Mouse (Mus musculus): ENCODE data around the gene Gm15517. TPM values are rescaled to one million over a fixed set of nuclear protein-coding genes. Genes with fewer than 3 reads are reported as not detected.

Gm15517 gene
- polyA plus RNA-seq, 1 experiment from 2014 or later = not detected

DNA sequence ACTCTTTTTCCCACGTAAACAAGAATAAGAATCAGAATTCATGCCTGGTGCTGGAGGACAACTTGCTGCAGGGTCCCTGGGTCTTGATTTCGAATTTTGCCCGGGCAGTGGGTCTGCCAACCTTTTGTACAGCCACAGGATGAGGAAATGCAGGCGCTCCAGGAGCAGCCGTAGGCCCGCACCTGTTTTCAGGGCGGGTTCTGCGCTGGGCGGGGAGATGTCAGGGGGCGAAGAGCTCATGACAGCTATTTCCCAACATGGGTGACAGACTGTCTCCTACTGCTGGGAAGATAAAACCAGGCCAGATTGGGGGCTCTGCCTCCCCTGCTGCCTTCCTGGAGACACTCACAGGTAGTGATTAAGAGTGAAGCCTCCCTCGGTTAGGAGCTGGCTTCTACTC, 12.8 kb downstream of the Gm15517 start:
- DNase-seq (ENCODE audit: low spot score) = no peak
- Histone ChIP-seq H3K27me3 (replicated peaks; ENCODE audit: control insufficient read depth, insufficient read depth, low read length) (no peaks in the 10 kb centered on the region; the same call in 1 of the 2 replicates), H3K9ac (ENCODE audit: low read length) (no peak overlapping the region), H3K36me3 (ENCODE audit: control insufficient read depth, insufficient read depth, low read length) (no peaks in the 10 kb centered on the region), H3K9me3 (ENCODE audit: control insufficient read depth, low read length) (no peaks in the 10 kb centered on the region), H3K4me1 (replicated peaks; ENCODE audit: control insufficient read depth, insufficient read depth, low read length) (no peaks in the 10 kb centered on the region), H3K4me3 (ENCODE audit: low read depth, low read length) (no peak overlapping the region), H3K27ac (ENCODE audit: low read depth) (no peak overlapping the region), H3K4me2 (ENCODE audit: low read length) (no peak overlapping the region)
- ATAC-seq (replicated peaks; ENCODE audit: low FRiP score, low TSS enrichment, low read depth) = no peak
- 26% methylated on average over 11 of the region's 11 CpGs for WGBS

DNA sequence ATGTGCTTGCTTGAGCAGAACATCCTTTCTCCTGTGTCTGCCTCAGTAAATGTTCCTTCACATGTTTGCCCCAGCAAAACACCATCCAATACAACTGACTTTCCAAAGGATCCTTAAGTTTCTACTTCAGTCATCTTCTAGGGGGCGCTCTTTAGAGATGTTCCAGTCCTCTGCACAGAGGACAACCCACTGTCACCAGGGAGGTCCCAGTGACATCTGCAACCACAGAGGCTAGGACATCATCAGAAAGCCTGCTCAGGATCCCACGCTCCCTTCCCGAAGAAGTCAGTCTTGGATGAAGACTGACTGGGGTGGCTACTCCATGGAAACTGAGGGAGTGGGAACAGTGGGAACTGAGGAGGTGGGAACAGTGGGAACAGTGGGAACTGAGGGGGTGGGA, 14.3 kb downstream of the Gm15517 start:
- Histone ChIP-seq H3K36me3 (ENCODE audit: control insufficient read depth, insufficient read depth, low read length) (no peaks in the 10 kb centered on the region), H3K4me3 (ENCODE audit: low read depth, low read length) (no peak overlapping the region), H3K4me2 (ENCODE audit: low read length) (no peak overlapping the region), H3K4me1 (replicated peaks; ENCODE audit: control insufficient read depth, insufficient read depth, low read length) (no peaks in the 10 kb centered on the region), H3K27me3 (replicated peaks; ENCODE audit: control insufficient read depth, insufficient read depth, low read length) (no peaks in the 10 kb centered on the region; the same call in 1 of the 2 replicates), H3K27ac (ENCODE audit: low read depth) (no peak overlapping the region), H3K9ac (ENCODE audit: low read length) (no peak overlapping the region), H3K9me3 (ENCODE audit: control insufficient read depth, low read length) (no peaks in the 10 kb centered on the region)
- 75% methylated on average over 3 of the region's 3 CpGs for WGBS
- DNase-seq (ENCODE audit: low spot score) (no peak), ATAC-seq (replicated peaks; ENCODE audit: low FRiP score, low TSS enrichment, low read depth) (no peak)

DNA sequence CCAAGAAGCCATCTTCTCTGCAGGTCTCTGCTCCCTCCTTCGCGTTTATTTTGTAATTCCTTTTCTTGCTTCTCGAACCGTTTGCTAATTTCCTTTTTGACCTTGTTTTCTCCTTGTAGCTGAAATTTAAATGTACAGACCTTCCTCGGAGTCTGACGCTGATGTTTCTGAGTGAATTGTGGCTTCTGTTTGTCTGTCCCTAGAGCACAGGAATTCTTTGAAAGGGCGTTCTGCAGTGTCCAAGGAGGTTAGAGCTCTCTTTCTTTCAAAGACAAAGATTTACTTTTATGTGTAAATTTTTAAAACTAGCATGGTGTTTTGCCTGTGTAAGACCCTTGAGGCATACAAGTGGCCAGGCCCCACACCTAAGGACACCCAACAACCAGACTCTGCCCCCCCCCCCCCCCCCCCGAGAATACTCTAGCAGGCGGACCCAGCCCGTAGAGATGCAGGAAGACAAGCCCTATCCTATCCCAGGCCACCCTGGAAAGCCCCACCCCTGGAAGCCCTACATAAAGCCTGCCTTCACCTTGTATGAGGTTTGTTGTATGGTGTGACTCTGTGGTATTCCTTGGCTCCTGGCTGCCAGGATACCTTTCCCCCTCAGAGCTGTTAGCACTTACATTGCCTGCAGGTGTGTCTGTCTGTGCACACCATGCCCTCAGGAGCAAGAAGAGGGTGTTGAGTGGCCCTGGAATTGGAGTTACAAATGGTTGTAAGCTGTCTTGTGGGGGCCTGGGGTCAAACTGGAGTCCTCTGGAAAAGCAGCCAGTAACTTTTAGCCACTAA, 15.4 kb downstream of the Gm15517 start:
- DNase-seq (ENCODE audit: low spot score) (no peak), ATAC-seq (replicated peaks; ENCODE audit: low FRiP score, low TSS enrichment, low read depth) (no peak)
- Histone ChIP-seq H3K27me3 (replicated peaks; ENCODE audit: control insufficient read depth, insufficient read depth, low read length) (no peaks in the 10 kb centered on the region; the same call in 1 of the 2 replicates), H3K36me3 (ENCODE audit: control insufficient read depth, insufficient read depth, low read length) (no peaks in the 10 kb centered on the region), H3K4me2 (ENCODE audit: low read length) (no peak overlapping the region), H3K4me3 (ENCODE audit: low read depth, low read length) (no peak overlapping the region), H3K9ac (ENCODE audit: low read length) (no peak overlapping the region), H3K27ac (ENCODE audit: low read depth) (no peak overlapping the region), H3K4me1 (replicated peaks; ENCODE audit: control insufficient read depth, insufficient read depth, low read length) (no peaks in the 10 kb centered on the region), H3K9me3 (ENCODE audit: control insufficient read depth, low read length) (no peaks in the 10 kb centered on the region)
- WGBS = 68% methylated on average over 10 of the region's 10 CpGs

DNA sequence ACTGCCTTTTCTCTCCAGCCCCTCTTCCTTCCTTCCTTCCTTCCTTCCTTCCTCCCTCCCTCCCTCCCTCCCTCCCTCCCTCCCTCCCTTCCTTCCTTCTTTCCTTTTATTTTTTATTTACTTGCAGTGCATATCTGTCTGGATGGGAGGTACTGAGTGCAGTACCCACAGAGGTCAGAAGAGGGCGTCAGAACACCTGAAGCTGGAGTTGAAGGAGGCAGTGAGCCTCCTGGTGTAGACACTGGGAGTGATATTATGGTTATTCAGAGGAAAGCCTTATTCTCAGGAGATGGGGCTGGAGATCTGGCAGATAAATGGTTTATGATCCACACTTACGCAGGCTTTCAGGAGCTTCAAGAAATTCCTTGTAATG, 16.0 kb downstream of the Gm15517 start:
- Histone ChIP-seq H3K4me1 (replicated peaks; ENCODE audit: control insufficient read depth, insufficient read depth, low read length) (no peaks in the 10 kb centered on the region), H3K9me3 (ENCODE audit: control insufficient read depth, low read length) (no peaks in the 10 kb centered on the region), H3K36me3 (ENCODE audit: control insufficient read depth, insufficient read depth, low read length) (no peaks in the 10 kb centered on the region), H3K4me3 (ENCODE audit: low read depth, low read length) (no peak overlapping the region), H3K4me2 (ENCODE audit: low read length) (no peak overlapping the region), H3K9ac (ENCODE audit: low read length) (no peak overlapping the region), H3K27ac (ENCODE audit: low read depth) (no peak overlapping the region), H3K27me3 (replicated peaks; ENCODE audit: control insufficient read depth, insufficient read depth, low read length) (no peaks in the 10 kb centered on the region; the same call in 1 of the 2 replicates)
- 45% methylated on average over 2 of the region's 2 CpGs for WGBS
- DNase-seq (ENCODE audit: low spot score) = no peak
- no peak for ATAC-seq (replicated peaks; ENCODE audit: low FRiP score, low TSS enrichment, low read depth)

DNA sequence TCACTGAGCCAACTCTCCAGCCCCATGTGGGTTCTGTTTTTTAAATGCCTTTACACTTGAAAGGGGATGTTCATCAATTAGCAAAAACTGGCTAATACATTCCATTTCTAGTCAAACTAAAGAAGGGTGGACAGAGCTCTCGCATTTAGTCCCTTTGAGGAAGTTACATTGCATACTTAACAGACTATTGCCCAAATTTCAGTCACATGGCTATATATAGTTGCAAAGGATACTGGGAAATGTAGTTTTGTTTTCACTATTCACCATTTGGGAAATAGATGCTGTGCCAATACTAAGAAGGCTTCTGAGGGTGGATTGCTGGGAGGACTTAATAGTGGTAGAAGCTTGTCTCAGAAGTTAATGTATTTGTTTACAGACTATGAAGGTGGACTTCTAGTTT, 19.7 kb downstream of the Gm15517 start:
- Histone ChIP-seq H3K27me3 (replicated peaks; ENCODE audit: control insufficient read depth, insufficient read depth, low read length) (no peaks in the 10 kb centered on the region), H3K4me3 (ENCODE audit: low read depth, low read length) (no peak overlapping the region), H3K36me3 (ENCODE audit: control insufficient read depth, insufficient read depth, low read length) (no peaks in the 10 kb centered on the region), H3K9ac (ENCODE audit: low read length) (no peak overlapping the region), H3K4me1 (replicated peaks; ENCODE audit: control insufficient read depth, insufficient read depth, low read length) (no peaks in the 10 kb centered on the region), H3K9me3 (ENCODE audit: control insufficient read depth, low read length) (no peaks in the 10 kb centered on the region), H3K4me2 (ENCODE audit: low read length) (no peak overlapping the region), H3K27ac (ENCODE audit: low read depth) (no peak overlapping the region)
- 64% methylated on average over 1 of the region's 1 CpGs for WGBS
- no peak for DNase-seq (ENCODE audit: low spot score)
- ATAC-seq (replicated peaks; ENCODE audit: low FRiP score, low TSS enrichment, low read depth) = no peak

DNA sequence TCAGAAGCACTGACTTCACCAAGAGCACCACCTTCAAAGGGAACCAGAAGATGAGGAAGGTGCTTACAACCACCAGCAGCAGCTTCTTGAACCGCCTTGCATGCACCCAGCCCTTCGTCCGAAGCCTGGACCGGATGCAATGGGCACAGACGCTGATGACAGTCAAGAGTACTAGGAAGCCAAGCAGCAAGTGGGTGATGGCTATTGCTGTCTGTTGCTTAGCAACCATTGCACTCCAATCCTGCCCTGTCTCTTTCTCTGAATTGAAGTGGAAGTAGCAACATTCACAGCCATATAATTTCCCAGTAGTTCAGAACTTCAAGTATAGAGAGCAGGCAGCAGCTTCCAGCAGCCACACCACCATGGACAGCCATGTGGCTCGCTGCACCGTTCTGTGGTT, 20.3 kb downstream of the Gm15517 start:
- H3K9me3 ChIP-seq (ENCODE audit: control insufficient read depth, low read length) = no peaks in the 10 kb centered on the region
- no peaks in the 10 kb centered on the region for H3K27me3 ChIP-seq (replicated peaks; ENCODE audit: control insufficient read depth, insufficient read depth, low read length)
- no peak overlapping the region for H3K9ac ChIP-seq (ENCODE audit: low read length)
- DNase-seq (ENCODE audit: low spot score) = no peak
- no peak for ATAC-seq (replicated peaks; ENCODE audit: low FRiP score, low TSS enrichment, low read depth)
- WGBS = 73% methylated on average over 7 of the region's 7 CpGs
- H3K4me3 ChIP-seq (ENCODE audit: low read depth, low read length) = no peak overlapping the region
- no peak overlapping the region for H3K4me2 ChIP-seq (ENCODE audit: low read length)
- H3K27ac ChIP-seq (ENCODE audit: low read depth) = no peak overlapping the region
- no peaks in the 10 kb centered on the region for H3K4me1 ChIP-seq (replicated peaks; ENCODE audit: control insufficient read depth, insufficient read depth, low read length)
- H3K36me3 ChIP-seq (ENCODE audit: control insufficient read depth, insufficient read depth, low read length) = no peaks in the 10 kb centered on the region

DNA sequence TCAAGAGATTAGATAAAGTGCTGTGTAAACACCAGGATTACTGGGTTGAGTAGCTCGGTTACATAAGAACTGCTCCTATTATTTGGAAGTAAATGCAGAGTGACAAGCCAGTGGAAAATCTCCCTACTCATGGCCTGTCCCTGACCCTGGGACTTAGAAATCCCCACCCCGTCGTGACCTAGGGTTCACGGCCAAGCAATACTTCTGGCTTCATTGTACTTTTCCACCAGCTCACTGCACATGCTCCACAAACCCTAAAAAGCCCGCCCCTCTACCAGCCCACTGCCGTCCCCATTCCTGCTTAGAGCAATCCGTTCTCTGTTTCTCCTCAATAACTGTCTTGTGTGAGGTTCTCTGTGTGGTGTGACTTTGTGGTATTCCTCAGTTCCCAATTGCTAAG, 26.5 kb downstream of the Gm15517 start:
- Histone ChIP-seq H3K9ac (ENCODE audit: low read length) (no peak overlapping the region), H3K27me3 (replicated peaks; ENCODE audit: control insufficient read depth, insufficient read depth, low read length) (no peaks in the 10 kb centered on the region), H3K36me3 (ENCODE audit: control insufficient read depth, insufficient read depth, low read length) (no peaks in the 10 kb centered on the region), H3K9me3 (ENCODE audit: control insufficient read depth, low read length) (no peaks in the 10 kb centered on the region), H3K4me1 (replicated peaks; ENCODE audit: control insufficient read depth, insufficient read depth, low read length) (no peaks in the 10 kb centered on the region), H3K27ac (ENCODE audit: low read depth) (no peak overlapping the region), H3K4me3 (ENCODE audit: low read depth, low read length) (no peak overlapping the region), H3K4me2 (ENCODE audit: low read length) (no peak overlapping the region)
- WGBS = 65% methylated on average over 7 of the region's 7 CpGs
- DNase-seq (ENCODE audit: low spot score) = no peak
- no peak for ATAC-seq (replicated peaks; ENCODE audit: low FRiP score, low TSS enrichment, low read depth)

DNA sequence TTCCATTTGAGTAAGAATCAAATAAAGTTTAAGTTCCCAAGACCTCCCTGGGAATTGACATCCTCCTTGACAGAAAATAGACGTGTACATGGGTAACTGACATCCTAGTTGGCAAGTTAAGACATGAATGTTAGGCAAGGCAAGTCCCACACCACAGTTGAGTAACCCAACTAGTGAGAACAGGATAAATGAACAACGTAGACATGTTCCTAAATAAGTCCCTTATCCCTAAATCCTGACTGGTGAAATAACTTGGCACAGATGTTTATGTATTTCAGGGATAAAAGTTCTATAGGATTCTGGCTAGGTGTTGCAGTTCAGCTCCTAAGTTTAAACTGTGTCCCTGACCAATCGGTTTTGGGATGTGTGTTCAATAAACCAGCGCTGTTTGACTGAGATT, 29.7 kb downstream of the Gm15517 start:
- 82% methylated on average over 4 of the region's 4 CpGs for WGBS
- Histone ChIP-seq H3K27me3 (replicated peaks; ENCODE audit: control insufficient read depth, insufficient read depth, low read length) (no peaks in the 10 kb centered on the region), H3K4me3 (ENCODE audit: low read depth, low read length) (no peak overlapping the region), H3K4me2 (ENCODE audit: low read length) (no peak overlapping the region), H3K9me3 (ENCODE audit: control insufficient read depth, low read length) (no peaks in the 10 kb centered on the region), H3K27ac (ENCODE audit: low read depth) (no peak overlapping the region), H3K9ac (ENCODE audit: low read length) (no peak overlapping the region), H3K36me3 (ENCODE audit: control insufficient read depth, insufficient read depth, low read length) (no peaks in the 10 kb centered on the region), H3K4me1 (replicated peaks; ENCODE audit: control insufficient read depth, insufficient read depth, low read length) (no peaks in the 10 kb centered on the region)
- ATAC-seq (replicated peaks; ENCODE audit: low FRiP score, low TSS enrichment, low read depth) (no peak), DNase-seq (ENCODE audit: low spot score) (no peak)

DNA sequence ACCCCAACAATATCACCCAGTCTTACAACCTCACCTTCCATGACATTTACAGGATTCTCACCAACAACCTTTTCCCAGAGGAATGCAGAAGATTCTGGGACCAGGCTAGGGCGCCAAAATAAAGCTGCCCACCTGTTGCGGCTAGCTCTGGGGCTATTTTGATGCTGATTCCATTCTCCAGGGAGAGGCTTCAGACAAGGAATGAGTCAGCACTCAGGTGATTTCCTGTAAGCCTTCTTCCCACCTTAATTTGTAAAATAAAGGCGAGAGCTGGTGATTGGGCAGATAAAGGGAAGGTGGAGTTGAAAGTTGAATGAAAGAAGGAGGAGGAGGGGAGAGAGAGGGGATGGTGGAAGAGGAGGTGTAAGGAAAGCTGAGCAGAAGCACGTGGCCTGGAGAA, 30.2 kb downstream of the Gm15517 start:
- ATAC-seq (replicated peaks; ENCODE audit: low FRiP score, low TSS enrichment, low read depth) = no peak
- 49% methylated on average over 4 of the region's 4 CpGs for WGBS

More for the DNA sequence above, 30.2 kb downstream of the Gm15517 start:
- Histone ChIP-seq H3K27ac (ENCODE audit: low read depth) (no peak overlapping the region), H3K9me3 (ENCODE audit: control insufficient read depth, low read length) (no peaks in the 10 kb centered on the region), H3K27me3 (replicated peaks; ENCODE audit: control insufficient read depth, insufficient read depth, low read length) (no peaks in the 10 kb centered on the region), H3K4me1 (replicated peaks; ENCODE audit: control insufficient read depth, insufficient read depth, low read length) (no peaks in the 10 kb centered on the region), H3K4me3 (ENCODE audit: low read depth, low read length) (no peak overlapping the region), H3K4me2 (ENCODE audit: low read length) (no peak overlapping the region), H3K9ac (ENCODE audit: low read length) (no peak overlapping the region), H3K36me3 (ENCODE audit: control insufficient read depth, insufficient read depth, low read length) (no peaks in the 10 kb centered on the region)
- no peak for DNase-seq (ENCODE audit: low spot score)
